Mouse (Mus musculus): ENCODE measurements around the gene 6030458C11Rik.

DNA sequence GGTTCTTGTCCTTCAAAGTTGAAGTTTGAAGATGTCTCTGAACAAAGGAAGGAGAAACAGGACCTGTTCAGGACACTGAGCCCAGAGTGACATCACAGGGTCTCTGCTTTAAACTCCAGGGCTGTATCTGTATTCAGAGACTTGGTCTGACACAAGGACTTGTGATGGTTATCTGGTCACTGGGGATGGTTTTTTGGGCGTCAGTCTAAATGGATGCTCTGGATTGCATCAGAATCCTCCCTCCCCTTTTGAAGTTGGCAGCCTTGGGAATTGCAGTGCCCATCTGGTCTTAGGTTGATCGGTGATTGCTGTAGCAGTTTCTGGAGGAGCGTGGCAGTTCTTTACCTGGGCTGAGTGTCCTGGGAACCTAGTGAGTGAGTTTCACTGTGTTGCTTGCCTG lies 37.6 kb upstream of the 6030458C11Rik start:
- TF ChIP-seq PAX5 (IDR thresholded peaks at IDR 0.05; ENCODE audit: low read length): no peak
- TF ChIP-seq SMC3 (IDR thresholded peaks at IDR 0.05; ENCODE audit: low read depth, low read length): no peak
- TF ChIP-seq CHD1 (IDR thresholded peaks at IDR 0.05; ENCODE audit: low read depth, low read length): no peak
- no peak for TF ChIP-seq CTCF (conservative IDR thresholded peaks at IDR 0.05 in 1 of 2, IDR thresholded peaks at IDR 0.05 in 1 of 2; ENCODE audit: low read depth in 2 of 2, low read length in 2 of 2)
- no peak for TF ChIP-seq EP300 (IDR thresholded peaks at IDR 0.05; ENCODE audit: low read length)
- no peak for TF ChIP-seq POLR2A (IDR thresholded peaks at IDR 0.05; ENCODE audit: low read depth, low read length)
- TF ChIP-seq JUND (conservative IDR thresholded peaks at IDR 0.05; ENCODE audit: low read depth, low read length): no peak
- TF ChIP-seq BHLHE40 (IDR thresholded peaks at IDR 0.05; ENCODE audit: low read depth, low read length): no peak
- TF ChIP-seq MAFK (IDR thresholded peaks at IDR 0.05; ENCODE audit: insufficient replicate concordance, low read length): no peak

Data from CH12.LX (cell line).